Mouse (Mus musculus) heart, postnatal 10 days (tissue): Measurements from ENCODE around the gene Sacm1l. TPM values are rescaled to one million over a fixed set of nuclear protein-coding genes. Genes with fewer than 3 reads are reported as not detected.

Source experiments
- DNase-seq, 2 experiments: peaks; one replicate each; pipeline ENCODE4 v3.0.0; 2021
- intact Hi-C: fragments of 180-260 bp; cut with DNase I; formaldehyde crosslinking; loops from one replicate; pipeline ENCODE4 v1.15.1; 2025
- total RNA-seq, 2 experiments: library from RNA; stranded (reverse); gene quantifications; 2 replicates each; pipeline ENCODE4 v1.2.3; 2021

The Sacm1l gene
- 10 to 100 TPM; 43.5 to 45.3 TPM for total RNA-seq

DNA sequence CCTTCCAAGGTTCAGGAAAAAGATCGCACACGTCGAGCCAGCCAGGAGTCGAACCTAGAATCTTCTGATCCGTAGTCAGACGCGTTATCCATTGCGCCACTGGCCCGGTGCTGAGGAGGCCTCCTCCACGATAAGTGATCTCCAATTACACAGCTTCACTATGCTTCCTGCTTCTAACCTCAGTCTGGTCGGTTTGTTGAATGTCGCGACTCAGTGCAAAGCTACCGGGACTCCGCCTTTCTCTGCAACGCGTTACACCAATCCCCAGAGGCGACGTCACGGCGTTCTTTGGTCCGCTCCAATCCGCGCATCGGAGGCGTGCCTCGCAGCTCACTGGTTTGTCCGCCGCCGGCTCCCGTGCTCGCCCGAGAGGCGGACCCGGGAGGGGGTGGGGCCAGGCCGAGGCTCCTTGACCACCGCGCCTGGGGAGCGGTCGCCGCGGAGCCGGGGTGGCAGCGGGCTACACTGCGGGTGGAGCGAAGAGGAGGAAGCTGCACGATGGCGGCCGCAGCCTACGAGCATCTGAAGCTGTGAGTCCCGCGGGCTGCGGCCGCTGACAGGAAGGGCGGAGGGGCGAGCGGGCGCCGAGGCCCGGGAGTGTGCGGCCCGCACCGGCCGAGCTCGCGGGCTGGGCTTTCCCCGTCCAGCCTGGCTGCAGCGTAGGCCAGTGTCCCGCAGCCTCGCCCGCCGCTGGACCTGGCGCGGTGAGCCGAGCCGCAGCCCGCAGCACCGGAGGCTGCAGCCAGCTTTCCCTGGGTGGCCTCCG, at the start of gene Sacm1l:
Gene Sacm1l (plus strand): TSS at position 368 of the 766 bp plus-strand sequence.
- intact Hi-C loops = loop anchor here (5.0 kb wide), 1 partner anchor 162 kb away; the partner anchor contains the start of gene Lars2
- peak; percentile 99 for DNase-seq

DNA sequence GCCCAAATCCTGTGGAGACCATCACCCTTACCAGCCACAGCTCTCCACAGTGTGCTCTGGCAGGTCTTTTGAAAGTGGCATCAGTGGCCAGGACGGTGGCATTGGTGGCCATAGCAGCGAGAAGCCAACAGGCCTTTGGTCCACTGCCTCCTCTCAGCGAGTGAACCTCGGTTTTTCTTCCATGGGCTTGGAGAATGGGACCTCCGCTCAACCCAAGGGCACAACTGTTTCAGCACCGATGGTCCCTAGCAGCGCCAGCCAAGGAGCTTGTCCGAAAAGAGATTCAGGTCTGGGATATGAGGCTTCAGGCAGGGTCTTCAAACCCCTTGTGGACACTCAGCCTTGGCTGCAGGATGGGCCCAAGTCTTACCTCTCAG, 49.7 kb upstream of the Sacm1l start:
- intact Hi-C loops = loop anchor here (2.0 kb wide), 1 partner anchor 25 kb away; no protein-coding TSS in a partner anchor
- no peak for DNase-seq

DNA sequence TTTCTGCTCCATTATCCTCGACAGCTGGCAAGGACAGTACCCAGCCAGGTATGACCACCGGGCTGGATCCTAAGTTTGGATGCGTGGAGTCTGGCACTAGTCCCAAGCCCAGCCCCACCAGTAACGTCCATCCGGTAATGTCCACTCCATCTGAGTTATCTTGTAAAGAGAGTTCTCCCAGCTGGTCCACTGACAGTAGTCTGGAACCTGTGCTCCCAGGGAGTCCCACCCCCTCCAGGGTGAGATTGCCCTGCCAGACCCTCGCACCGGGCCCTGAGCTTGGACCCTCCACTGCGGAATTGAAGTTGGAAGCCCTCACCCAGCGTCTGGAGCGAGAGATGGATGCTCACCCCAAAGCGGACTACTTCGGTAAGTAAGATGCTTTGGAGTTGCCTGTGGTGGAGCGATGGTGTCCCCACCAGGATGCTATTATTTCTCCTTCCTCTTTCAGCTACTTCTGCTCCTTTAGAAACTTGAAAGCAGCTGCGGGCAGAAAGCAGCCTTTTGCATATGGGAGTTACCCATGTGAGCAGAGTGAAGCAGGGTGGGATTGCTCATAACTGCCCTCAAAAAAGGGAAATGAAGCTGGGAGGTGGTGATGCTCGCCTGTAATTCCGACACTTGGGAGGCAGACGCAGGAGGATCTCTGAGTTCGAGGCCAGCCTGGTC, 49.2 kb upstream of the Sacm1l start:
- DNase-seq = peak; percentile 39 to 47
- intact Hi-C loops = no loop called here

DNA sequence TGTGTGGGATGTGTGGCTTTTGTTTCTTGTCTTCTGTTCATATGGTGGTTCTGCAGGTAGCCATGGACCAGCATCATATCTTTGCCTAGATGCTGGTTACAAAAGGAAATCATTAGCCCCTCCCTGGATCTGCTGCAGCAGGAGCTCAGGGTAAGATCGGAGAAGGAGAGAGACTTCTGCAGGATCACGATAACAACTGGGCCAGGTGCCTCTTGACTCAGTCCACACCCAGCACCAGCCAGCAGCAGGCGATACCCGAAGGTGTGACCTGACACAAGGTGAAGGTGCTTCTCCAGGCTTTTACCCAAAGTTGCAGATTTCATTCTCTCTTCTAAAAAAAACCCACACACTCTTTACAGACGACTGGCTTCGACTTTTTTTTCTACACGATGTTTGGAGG, 48.4 kb upstream of the Sacm1l start:
- intact Hi-C loops = no loop called here
- DNase-seq = no peak

DNA sequence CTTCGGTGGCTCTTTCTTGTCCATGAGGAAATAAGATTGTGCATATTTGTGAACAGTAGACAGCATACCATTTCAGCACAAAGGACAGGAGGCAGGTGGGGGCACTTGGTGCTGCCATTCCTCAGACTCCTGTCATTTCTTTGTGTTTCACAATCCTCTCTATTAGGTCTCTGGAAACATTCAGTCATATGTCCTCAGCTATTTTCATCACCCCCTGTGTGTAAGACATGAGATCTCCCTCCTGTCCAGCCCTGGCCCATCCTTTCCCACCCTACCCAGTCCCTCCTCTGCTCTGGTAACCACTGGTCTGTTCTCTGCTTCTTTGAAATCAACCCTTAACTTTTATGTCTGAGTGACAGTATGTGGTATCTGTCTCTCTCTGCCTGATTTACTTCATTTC, 46.0 kb upstream of the Sacm1l start:
- intact Hi-C loops = no loop called here

DNA sequence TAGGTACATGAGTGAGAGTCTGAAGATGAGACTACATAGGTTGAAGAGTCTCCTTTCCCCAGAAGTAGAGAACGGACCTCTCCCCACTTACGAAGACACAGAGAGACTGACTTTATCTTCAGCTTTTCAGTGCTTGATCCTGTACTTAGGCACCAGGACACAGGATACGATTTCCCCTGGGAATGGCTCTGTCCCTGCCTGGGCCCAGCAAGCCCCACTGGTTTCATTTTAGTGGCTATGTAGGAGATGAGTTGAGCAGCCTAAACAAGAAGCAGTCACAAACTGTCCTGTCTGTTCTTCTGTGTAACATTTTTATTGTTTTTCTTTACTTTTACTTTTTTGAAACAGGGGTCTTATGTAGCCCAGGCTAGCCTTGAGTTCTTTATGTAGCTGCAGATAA, 44.7 kb upstream of the Sacm1l start:
- DNase-seq = no peak
- intact Hi-C loops = no loop called here

More for the DNA sequence above, 46.0 kb upstream of the Sacm1l start:
- no peak for DNase-seq

DNA sequence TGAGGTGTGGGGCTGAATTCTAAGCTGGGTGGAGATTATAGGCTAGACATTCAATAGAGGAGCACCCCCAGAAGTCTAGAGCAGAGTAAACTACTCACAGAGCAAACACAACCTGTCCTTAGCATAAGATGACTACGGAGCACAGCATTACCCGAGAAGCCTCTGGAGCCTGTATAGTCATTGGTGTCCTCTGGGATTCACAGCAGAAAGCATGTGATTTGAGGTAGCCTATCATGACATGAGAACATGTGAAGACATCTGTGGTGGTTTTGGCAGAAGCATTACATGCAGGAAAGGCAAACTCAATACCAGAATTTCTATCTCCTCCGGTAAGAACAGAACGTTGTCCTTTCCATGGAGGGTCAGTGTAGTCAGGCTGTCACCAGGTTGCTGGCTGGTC, 44.0 kb upstream of the Sacm1l start:
- intact Hi-C loops = no loop called here
- no peak for DNase-seq

DNA sequence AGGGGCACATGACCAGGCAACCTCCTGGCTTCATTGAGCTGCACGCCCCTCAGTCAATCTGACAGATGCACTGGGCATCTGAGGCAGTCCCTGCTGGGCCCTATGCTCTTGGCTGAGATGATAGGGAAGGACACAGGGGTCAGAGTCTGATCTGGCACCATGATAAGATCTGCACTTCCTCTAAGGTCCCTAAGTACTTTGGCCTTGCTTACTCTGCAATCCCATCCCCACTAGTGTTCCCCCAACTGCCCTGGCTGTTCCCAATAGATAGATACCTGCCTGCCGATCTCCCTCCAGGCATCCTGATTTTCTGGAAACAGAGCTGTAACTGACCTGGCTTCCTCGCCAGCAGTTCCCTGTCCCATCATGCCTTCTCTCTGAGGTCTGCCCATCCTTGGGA, 42.9 kb upstream of the Sacm1l start:
- intact Hi-C loops = no loop called here

DNA sequence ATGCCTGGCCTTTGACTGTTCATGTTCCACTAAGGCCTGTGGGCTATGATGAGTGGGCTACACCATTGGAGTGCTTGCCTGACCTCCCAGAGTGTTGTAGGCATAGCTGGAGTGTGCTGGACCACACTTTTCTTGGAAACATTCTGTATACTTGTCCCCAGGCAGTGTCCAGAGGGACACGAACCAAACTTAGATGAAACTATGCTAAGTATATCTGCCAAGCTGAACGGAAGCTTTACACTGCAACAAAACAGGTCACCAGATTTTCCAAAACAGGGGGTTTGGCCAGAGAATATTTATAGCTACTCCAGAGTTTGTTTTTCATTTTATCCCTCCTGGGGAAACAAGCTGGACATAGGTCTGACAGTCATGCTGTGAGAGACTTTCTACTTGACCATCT, 40.5 kb upstream of the Sacm1l start:
- intact Hi-C loops = no loop called here
- DNase-seq = no peak

More for the DNA sequence above, 42.9 kb upstream of the Sacm1l start:
- no peak for DNase-seq

DNA sequence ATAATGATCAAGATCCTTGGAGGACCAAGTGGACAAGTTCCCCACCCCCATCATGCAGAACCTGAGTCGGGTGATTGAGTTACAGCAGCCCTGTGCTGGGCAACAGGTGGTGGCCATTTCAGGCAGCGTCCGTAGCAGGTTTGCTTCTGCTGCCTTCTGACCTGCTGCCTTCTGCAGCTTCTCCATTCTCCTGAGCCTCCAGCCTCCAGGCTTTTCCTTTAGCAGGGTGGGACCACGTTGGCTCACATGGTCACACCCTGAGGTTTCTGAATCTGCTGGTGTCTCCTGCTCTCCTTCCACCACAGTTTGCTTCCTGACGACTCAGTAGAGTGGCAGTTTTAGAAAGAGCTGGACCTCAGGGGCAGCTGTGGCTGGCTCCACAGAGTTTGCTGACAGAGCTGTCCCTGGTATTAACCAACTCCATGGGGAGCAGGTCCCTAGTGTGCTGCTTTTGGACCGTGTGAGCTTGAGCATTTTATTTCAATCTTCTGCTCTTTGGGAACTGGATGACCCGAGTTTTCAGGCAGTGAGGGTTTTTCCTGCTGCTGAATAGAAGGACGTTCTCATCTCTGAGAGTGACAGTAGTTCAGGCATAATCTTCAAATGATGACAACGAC, 39.7 kb upstream of the Sacm1l start:
- no peak for DNase-seq
- intact Hi-C loops = no loop called here

DNA sequence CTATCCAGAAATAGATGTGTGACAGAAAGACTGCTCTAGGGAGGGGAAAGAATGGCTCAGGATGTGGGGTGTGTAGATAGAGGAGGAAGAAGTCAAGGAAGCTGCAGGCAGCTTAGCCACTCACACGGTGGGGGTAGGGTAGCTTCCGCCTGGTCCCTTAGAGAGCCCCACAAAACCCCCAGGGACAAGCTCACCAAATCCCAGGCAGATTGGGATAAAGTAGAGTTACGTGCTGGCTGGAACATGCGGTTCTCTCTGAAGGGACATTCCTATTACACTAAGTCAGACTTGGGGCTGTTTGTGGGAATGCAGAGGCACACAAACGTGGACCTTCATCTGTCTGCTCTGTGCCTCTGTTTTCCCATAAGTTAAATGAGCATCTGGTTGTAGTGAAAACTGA, 38.6 kb upstream of the Sacm1l start:
- peak; percentile 66 to 68 for DNase-seq
- intact Hi-C loops = no loop called here

DNA sequence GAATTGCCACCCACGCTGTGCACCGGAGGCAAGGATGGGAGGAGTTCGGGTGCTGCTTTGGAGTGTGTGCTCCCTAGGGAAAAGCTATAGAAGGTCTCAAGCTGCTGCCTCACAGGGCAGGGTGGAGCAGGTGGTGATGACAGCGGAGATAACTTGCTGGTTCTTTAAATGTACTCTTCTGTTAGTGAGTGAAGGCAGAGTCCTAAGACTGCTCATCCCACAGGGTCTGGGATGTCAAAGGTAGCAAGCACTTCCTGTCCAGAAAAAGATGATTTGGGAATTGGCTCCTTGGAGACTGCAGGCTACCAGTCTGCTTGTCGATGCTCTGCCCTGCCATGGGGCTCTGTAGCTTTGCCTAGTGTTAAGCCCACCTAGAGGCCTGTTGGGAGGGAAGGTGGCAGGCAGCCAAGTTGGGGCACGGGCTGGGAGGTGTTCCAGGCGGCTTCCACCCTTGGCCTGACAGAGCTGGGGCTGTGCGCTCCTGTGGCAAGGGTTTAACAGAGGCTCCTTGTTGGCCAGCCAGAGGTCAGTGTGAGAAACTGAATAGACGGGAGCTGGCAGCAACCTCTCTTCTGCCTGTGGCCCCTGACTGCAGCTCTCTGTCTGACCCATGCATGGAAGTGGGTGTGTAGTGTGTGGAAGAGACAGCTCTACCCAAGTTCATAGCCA, 37.5 kb upstream of the Sacm1l start:
- intact Hi-C loops = no loop called here
- DNase-seq = peak; percentile 59

DNA sequence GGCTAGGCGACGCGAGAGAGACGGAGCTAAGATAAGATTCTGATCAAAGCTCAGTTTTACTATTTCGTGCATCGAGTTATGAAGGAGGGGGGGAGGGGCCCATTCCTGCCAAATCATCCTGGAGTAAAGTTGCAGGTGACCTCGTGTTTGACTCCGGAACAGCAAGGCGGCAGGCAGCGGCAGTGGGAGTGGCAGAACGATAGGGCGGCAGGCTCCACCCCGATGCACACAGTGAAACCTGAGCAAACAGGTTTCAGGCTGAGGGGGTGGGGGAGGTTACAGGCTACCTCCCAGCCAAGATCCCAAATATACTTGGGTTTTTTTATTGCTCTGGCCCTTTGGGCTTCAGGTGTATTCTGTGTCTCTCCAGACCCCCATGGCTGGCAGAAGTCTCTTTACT, 32.9 kb upstream of the Sacm1l start:
- no peak for DNase-seq
- intact Hi-C loops = no loop called here

DNA sequence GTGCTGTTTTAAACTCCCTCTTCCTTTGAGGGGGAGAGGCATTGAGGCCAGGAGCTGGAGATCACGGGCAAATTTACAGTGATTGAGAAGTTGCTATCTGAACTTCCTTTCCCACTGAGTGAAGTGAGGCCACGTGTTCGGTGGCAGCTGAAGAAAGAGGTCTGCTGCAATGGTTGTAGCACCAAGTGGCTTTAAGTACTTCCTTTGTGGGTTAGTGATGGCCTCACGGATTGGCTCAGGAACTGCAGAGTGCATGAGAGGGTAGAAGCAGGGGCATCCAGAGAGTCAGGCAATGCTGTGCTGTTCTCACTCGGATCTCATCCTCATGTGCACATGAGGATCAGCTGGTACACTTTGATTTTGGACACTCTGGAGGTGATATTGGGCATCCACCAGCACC, 31.7 kb upstream of the Sacm1l start:
- intact Hi-C loops = no loop called here
- no peak for DNase-seq

DNA sequence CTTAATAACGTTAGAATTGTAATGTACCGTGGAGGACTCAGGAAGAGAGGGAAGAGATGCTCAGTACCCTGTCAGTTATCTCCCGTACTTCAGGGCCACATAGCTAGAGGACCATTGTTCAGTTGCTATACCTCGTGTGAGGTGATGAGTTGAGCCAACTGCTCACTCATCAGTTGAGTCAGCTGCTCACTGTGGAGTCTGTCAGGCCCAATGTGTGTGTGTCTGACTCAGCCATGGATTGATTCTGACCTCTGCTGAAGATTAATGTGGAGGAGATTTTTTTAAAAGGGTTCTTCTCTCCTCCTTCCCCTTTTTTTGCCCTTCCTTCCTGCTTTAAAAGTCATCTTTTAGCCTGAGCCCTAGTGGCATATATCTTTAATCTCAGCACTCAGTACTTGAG, 29.1 kb upstream of the Sacm1l start:
- intact Hi-C loops = no loop called here
- no peak for DNase-seq

DNA sequence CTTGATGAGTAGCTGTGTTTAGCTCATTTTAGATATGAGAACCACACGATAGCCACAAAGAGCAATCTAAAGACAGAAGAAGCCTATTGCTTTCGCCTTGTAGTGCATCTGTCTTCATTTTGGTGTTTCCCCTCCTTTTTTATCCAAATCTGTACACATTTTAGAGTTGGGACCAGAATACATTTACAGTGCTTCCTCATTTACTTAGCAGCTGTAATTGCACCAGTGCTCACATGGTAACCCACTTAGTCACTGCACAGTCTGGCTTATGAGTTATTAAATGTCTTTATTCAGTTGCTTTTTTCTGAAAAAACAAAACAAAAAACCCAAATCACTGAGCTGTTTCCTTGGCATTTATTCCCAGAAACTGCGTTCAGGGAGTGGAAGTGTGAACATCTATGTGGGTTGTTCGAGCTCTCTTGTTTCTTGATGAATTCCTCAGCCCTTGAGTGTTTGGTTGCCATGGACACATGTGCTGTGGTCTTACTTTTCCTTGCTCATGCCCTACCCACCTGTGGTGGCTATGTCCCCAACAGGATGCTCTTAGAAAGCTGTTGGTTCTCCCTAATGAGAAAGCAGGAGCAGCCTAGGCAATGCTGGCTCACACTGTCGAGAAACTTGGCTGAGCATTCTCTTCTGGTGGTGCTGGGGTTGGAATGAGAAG, 26.3 kb upstream of the Sacm1l start:
- intact Hi-C loops = no loop called here
- no peak for DNase-seq

DNA sequence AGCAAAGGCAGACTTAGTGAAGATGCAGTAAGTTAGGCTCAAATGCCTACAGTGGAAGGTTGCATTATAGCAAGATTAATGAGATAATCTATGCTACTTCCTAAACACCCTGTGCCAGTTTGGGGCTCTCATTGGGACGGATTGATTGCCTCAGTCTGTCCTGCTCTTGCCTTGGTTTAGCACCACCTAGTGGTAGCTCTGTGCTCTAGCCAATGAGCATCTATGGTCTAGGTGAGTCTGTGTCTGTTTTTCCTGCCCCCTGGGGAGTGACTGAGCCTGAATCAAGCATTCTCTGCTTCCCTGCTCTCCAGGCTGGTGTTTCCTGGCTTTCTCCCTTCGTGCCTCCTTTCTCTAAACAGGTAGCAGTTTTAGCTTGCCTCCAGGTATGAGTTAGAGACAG, 25.2 kb upstream of the Sacm1l start:
- DNase-seq = peak; percentile 68 to 76
- intact Hi-C loops = loop anchor here (2.0 kb wide), 1 partner anchor 26 kb away; the partner anchor contains the start of gene Limd1

DNA sequence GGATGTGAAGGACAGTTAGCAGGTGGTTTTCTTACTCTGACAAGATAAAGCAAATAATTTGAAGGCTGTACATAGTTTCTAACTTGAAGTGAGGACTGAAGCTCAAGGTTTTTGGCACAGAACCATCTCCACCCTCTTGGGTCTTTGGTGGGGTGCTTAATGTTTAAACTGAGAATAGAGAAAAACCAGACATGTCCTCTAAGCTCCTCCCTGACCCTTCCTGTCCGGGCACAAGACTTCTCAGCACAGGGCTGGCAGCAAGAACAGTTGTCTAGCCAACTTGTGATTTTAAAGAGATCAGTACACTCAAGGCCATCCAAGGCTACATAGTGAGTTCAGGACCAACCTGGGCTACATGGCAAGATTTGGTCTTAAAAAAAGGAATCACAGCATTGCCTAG, 24.0 kb upstream of the Sacm1l start:
- intact Hi-C loops = loop anchor here (2.0 to 5.0 kb wide), 2 partner anchors 27 to 348 kb away; partner anchors contain the start of gene Limd1
- DNase-seq = no peak

DNA sequence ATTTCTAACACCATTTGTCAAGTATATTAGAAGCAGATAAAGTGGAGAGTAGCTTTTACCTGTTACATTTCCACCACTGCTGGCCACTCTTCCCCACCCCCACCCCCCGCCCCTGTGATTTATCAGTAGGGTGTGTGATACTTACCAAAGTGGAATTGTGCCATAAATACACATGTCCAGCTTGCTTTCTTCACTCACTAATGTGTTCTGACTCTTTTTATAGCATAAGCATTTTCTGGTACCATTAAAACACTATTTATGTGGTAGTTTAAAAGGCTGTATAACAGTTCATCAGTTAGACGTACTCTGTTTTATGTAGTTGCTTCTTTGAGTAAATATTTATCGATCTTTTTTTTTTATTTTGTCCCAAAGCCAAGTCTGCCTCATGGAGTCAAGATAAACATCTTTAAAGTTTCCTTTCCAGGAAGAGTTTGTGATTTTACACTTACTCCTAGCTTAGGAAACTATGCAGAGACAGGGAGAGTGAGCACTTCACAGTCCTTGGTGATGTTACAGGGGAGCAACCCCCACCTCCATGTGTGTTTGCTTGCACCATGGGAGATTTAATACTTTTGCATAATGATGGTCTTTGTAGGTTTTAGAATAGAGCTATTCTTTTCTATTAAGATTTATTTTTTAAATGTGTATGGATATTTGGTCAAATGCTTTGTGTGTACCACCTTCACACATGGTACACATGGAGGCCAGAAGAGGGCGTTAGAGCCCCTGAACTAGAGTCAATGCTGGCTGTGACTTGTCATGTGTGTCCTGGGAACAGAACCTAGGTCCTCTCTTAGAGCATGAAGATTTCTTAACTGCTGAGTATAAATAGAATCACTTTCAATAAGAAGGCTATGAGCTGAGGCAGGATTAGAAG, 23.1 kb upstream of the Sacm1l start:
- intact Hi-C loops = loop anchor here (1.0 to 5.0 kb wide), 2 partner anchors 56 to 349 kb away; no protein-coding TSS in a partner anchor
- no peak for DNase-seq
